Mouse (Mus musculus) heart, adult 11 months (tissue): Measurements from ENCODE around the gene Olfr729.

Source experiments
- DNase-seq: peaks from one replicate; pipeline ENCODE4 v3.0.0; 2022

Olfr729 gene

DNA sequence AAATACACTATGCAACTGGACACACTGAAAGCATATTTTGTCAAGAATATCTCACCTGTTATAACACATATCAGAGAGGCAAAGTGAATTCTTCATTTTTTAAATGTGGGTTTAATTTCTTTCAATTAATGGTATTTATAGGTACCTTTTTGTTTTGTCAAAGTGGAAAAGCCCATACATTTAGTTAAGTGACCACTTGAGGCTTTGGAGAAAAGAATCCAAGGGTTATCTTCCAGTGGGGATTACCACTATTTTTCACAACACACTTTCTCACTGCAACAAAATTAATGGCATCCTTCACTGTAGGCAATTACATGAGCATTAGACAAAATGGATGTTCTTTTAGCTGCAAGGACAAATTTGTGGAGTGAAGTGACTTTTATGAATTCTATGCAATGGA lies at the start of gene Olfr729:
Olfr729 (minus strand) TSS at position 101 of the 400 bp plus-strand sequence.
- DNase-seq: no peak

DNA sequence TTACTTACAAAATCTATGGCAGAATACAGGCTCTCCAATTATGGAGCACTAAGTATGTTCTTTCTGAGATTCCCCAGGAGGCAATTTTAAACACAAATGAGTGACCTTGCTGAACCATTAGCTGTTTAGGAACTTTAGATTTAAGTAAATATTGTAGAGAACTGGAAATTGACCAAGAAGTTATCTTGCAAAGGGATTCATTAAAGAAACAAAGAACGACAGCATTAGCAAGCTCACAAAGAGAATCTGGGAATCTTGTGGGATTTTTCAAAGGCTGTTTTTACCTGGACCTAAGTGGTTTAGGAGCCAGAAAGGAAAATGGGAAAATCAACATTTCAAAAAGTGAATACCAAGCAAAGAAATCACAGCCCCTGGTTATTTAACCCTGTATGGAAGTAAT lies 35.4 kb upstream of the Olfr729 start, which contains the start of gene Olfr730:
Olfr730 (minus strand) TSS at position 101 of the 400 bp plus-strand sequence.
- DNase-seq: no peak

DNA sequence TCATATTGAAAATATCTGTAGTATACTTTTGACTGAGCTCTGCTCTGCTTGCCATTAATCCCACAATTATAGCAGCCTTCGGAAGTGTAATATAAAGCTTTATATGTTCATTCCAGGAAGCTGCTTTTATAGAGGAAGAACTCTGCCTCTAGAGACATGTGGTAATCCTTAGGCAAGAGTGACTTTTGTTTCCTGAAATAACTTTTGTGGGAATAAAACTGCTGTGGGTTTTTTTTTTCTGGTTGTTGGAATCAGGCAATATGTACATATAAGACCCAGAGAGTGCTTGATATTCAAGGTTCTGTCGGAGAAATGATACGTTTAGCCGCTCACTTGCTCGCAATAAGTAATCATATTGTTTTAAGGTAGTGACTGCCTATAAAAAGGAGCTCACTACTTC lies 10.1 kb downstream of the Olfr729 start, which contains the start of gene Olfr728:
Olfr728 (minus strand) TSS at position 101 of the 400 bp plus-strand sequence.
- no peak for DNase-seq

DNA sequence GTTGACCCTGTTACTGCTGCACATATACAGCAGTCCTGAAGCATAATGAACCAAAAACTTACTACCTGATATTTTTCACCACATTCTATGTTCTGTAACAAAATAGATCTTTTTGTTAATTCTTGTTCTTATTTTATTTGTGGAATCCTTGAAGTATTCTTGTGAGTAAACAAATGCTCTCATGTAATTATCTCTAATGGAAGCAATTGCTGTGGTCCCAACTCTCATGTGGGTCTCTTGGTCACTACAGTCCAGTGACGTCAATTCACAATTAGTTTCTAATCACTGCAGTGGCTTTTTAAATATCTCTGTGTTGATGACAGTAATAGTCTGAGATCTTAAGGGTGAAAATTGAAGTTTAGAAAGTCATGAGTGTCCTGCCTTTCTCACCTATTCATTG lies 29.8 kb downstream of the Olfr729 start, which contains the start of gene Olfr727:
Olfr727 (plus strand) TSS at position 301 of the 400 bp plus-strand sequence.
- DNase-seq: no peak
